Mouse (Mus musculus): ENCODE results near the gene 6430628N08Rik. TPM values are rescaled to one million over a fixed set of nuclear protein-coding genes. Genes with fewer than 3 reads are reported as not detected.

Gene 6430628N08Rik
- polyA plus RNA-seq, 1 experiment from 2014 or later = not detected

DNA sequence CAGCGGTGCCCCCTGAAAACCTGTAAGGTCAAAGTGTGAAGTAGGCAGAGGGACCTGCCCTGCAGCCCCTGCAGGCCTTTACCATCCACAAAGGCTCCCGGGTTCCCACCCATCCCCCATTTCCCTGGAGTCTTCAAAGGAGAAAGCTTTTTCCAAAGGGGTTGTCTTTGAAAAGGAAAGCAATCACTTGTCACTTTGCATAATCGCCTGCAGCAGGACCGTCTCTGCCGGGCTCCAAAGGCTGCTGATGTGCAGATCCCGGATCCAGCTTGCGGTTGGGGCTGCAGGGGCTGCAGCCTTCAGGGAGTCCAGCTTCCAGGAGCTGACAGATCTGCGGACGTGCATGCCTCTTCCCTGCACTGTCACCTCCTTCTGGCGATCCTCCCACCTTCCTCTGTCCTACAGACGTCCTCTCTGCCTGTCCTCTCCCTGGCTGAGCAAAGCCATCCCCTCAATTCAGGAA lies 12.2 kb upstream of the 6430628N08Rik start:
- H3K9me3 ChIP-seq (ENCODE audit: control insufficient read depth, low read length) = no peaks in the 10 kb centered on the region
- peak; percentile 75 for DNase-seq (ENCODE audit: low spot score)
- peaks cover 19% of the 10 kb centered on the region for H3K4me1 ChIP-seq (ENCODE audit: control insufficient read depth, insufficient read depth, low read length)
- WGBS = 2% methylated on average over 11 of the region's 11 CpGs
- peak overlapping the region; percentile 49 for H3K9ac ChIP-seq (ENCODE audit: low read length)
- H3K27me3 ChIP-seq (ENCODE audit: control insufficient read depth, insufficient read depth, low read length) = no peaks in the 10 kb centered on the region
- peak; percentile 60 for ATAC-seq (ENCODE audit: insufficient read depth, low FRiP score, low TSS enrichment)
- no peaks in the 10 kb centered on the region for H3K36me3 ChIP-seq (ENCODE audit: control insufficient read depth, insufficient read depth, low read length)
- H3K27ac ChIP-seq (ENCODE audit: low read depth, low read length) = peak overlapping the region; percentile 76
- peak overlapping the region; percentile 33 for H3K4me2 ChIP-seq (ENCODE audit: low read depth)
- no peak overlapping the region for H3K4me3 ChIP-seq (ENCODE audit: low read depth, low read length)

DNA sequence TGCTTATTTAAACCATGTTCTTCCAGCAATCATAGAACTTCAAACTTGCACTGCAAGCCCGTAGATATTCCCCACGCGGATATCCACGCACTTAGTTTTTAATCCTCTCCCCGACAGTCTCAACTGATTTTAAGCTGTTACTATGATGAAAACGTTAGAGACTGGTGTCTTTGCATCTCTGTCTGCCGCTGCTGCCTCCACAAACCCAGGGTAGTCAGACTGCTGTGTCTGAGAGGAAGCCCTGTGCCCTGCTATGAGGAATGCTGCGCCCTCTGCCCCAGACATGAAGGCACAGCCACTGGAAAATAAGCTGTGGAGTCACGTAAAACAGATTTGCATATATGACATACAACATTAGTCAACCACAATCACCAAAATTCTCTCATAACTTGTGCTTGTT lies 11.6 kb upstream of the 6430628N08Rik start:
- Histone ChIP-seq H3K36me3 (ENCODE audit: control insufficient read depth, insufficient read depth, low read length) (no peaks in the 10 kb centered on the region), H3K4me2 (ENCODE audit: low read depth) (peak overlapping the region; percentile 33; the same call in 1 of the 2 replicates), H3K27me3 (ENCODE audit: control insufficient read depth, insufficient read depth, low read length) (no peaks in the 10 kb centered on the region), H3K27ac (ENCODE audit: low read depth, low read length) (no peak overlapping the region), H3K4me1 (ENCODE audit: control insufficient read depth, insufficient read depth, low read length) (peaks cover 19% of the 10 kb centered on the region), H3K4me3 (ENCODE audit: low read depth, low read length) (no peak overlapping the region), H3K9me3 (ENCODE audit: control insufficient read depth, low read length) (no peaks in the 10 kb centered on the region), H3K9ac (ENCODE audit: low read length) (no peak overlapping the region)
- DNase-seq (ENCODE audit: low spot score) = no peak
- WGBS = 47% methylated on average over 9 of the region's 9 CpGs
- ATAC-seq (ENCODE audit: insufficient read depth, low FRiP score, low TSS enrichment) = no peak

DNA sequence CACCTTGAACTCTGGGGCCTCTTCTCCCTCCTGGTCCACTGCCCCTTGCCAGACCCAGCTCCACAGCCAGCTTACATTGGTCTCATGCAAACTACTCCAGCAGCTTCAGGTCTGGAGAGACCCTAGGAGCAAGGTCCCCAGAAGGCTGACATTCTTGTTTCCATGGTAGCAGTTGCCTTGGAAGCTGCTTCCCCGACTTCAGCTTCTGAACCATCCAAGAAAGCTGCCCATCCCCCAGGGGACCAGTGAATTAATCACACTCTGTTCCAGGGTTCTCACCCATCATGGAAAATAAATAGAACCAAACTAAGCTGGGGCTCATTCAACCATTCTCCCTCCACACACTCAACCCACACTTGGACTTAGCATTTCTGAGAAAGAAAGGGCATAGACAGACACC lies 9.3 kb upstream of the 6430628N08Rik start:
- Histone ChIP-seq H3K4me3 (ENCODE audit: low read depth, low read length) (no peak overlapping the region), H3K9ac (ENCODE audit: low read length) (no peak overlapping the region), H3K36me3 (ENCODE audit: control insufficient read depth, insufficient read depth, low read length) (no peaks in the 10 kb centered on the region), H3K9me3 (ENCODE audit: control insufficient read depth, low read length) (no peaks in the 10 kb centered on the region), H3K4me1 (ENCODE audit: control insufficient read depth, insufficient read depth, low read length) (peaks cover 19% of the 10 kb centered on the region), H3K27me3 (ENCODE audit: control insufficient read depth, insufficient read depth, low read length) (no peaks in the 10 kb centered on the region), H3K4me2 (ENCODE audit: low read depth) (no peak overlapping the region), H3K27ac (ENCODE audit: low read depth, low read length) (no peak overlapping the region)
- 6% methylated on average over 1 of the region's 1 CpGs for WGBS
- ATAC-seq (ENCODE audit: insufficient read depth, low FRiP score, low TSS enrichment) (peak; percentile 62), DNase-seq (ENCODE audit: low spot score) (peak; percentile 72)

DNA sequence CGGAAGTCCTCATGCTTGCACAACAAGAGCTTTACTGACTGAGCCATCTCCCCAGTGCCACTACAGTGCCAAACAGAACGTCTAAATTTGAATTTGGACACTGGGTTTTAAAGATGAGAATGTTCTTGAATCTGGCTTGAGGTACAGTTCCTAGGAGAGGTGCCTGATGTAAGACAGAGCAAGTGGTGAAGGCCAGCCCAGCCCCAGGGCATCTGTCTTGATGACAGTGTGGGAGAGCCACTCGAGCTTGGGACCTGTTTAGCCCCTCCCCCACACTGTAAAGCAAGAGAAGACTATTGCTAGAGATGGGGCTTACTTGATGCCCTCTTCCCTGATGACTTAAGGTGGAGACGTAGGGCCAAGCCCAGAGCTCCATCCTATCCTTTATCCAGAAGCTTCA lies 8.3 kb upstream of the 6430628N08Rik start:
- Histone ChIP-seq H3K9me3 (ENCODE audit: control insufficient read depth, low read length) (no peaks in the 10 kb centered on the region), H3K27ac (ENCODE audit: low read depth, low read length) (no peak overlapping the region), H3K27me3 (ENCODE audit: control insufficient read depth, insufficient read depth, low read length) (no peaks in the 10 kb centered on the region), H3K4me3 (ENCODE audit: low read depth, low read length) (no peak overlapping the region), H3K4me2 (ENCODE audit: low read depth) (no peak overlapping the region), H3K36me3 (ENCODE audit: control insufficient read depth, insufficient read depth, low read length) (no peaks in the 10 kb centered on the region), H3K4me1 (ENCODE audit: control insufficient read depth, insufficient read depth, low read length) (peaks cover 19% of the 10 kb centered on the region), H3K9ac (ENCODE audit: low read length) (no peak overlapping the region)
- 67% methylated on average over 4 of the region's 4 CpGs for WGBS
- DNase-seq (ENCODE audit: low spot score) (no peak), ATAC-seq (ENCODE audit: insufficient read depth, low FRiP score, low TSS enrichment) (no peak)

DNA sequence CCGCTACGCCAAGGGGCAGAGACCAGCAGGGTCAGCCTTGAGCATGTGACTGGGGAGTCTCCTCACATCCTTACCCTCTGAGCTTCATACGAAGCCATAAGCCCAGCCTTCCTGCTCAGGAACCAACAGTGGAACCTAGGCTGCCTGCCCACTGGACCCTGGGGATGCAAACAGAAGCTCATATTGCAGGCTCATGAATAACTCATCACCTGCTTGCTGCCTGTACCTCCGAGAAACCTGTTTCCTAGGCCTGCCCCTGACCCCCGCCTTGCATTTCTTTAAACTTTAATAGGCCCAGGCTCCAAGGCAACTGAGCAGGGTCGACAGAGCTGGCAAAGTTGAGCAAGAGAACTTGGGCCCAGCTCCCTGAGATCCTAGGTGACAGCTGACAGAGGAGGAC lies 6.4 kb upstream of the 6430628N08Rik start, which contains the start of gene Kncn:
Gene Kncn (plus strand): TSS at position 379 of the 400 bp plus-strand sequence.
- Histone ChIP-seq H3K27me3 (ENCODE audit: control insufficient read depth, insufficient read depth, low read length) (no peaks in the 10 kb centered on the region; the same call in 1 of the 2 replicates), H3K27ac (ENCODE audit: low read depth, low read length) (no peak within 1 kb of the TSS), H3K36me3 (ENCODE audit: control insufficient read depth, insufficient read depth, low read length) (no peaks in the 10 kb centered on the region), H3K4me3 (ENCODE audit: low read depth, low read length) (no peak within 1 kb of the TSS), H3K9me3 (ENCODE audit: control insufficient read depth, low read length) (no peaks in the 10 kb centered on the region), H3K4me2 (ENCODE audit: low read depth) (no peak within 1 kb of the TSS), H3K4me1 (ENCODE audit: control insufficient read depth, insufficient read depth, low read length) (peaks cover 6% of the 10 kb centered on the region; the same call in 1 of the 2 replicates), H3K9ac (ENCODE audit: low read length) (no peak within 1 kb of the TSS)
- no peak for ATAC-seq (ENCODE audit: insufficient read depth, low FRiP score, low TSS enrichment)
- no peak for DNase-seq (ENCODE audit: low spot score)
- 77% methylated on average over 6 of the region's 6 CpGs for WGBS

DNA sequence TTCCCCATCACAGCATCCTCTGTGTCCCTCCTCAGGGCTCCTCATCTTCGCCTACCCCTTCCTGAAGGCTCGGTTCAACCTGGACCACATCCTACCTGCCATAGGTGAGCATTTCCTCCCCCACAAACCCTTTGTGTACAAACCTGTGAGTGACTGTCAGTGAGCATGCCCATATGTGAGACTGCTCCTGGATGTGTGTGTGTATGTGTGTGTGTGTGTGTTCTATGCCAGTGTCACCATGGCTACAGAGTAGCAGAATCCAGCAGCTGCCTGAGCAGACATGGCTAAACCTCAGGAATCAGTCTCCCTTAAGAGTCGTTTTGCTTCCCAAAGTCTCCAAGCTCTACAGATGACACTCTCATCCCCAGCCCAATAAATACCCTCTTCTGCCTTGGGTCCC lies 4.6 kb upstream of the 6430628N08Rik start:
- ATAC-seq (ENCODE audit: insufficient read depth, low FRiP score, low TSS enrichment) (no peak), DNase-seq (ENCODE audit: low spot score) (no peak)
- 82% methylated on average over 3 of the region's 3 CpGs for WGBS
- Histone ChIP-seq H3K4me2 (ENCODE audit: low read depth) (no peak overlapping the region), H3K36me3 (ENCODE audit: control insufficient read depth, insufficient read depth, low read length) (no peaks in the 10 kb centered on the region), H3K9me3 (ENCODE audit: control insufficient read depth, low read length) (no peaks in the 10 kb centered on the region), H3K27ac (ENCODE audit: low read depth, low read length) (no peak overlapping the region), H3K27me3 (ENCODE audit: control insufficient read depth, insufficient read depth, low read length) (peaks cover 5% of the 10 kb centered on the region; the same call in 1 of the 2 replicates), H3K9ac (ENCODE audit: low read length) (no peak overlapping the region), H3K4me3 (ENCODE audit: low read depth, low read length) (no peak overlapping the region), H3K4me1 (ENCODE audit: control insufficient read depth, insufficient read depth, low read length) (peaks cover 7% of the 10 kb centered on the region)

DNA sequence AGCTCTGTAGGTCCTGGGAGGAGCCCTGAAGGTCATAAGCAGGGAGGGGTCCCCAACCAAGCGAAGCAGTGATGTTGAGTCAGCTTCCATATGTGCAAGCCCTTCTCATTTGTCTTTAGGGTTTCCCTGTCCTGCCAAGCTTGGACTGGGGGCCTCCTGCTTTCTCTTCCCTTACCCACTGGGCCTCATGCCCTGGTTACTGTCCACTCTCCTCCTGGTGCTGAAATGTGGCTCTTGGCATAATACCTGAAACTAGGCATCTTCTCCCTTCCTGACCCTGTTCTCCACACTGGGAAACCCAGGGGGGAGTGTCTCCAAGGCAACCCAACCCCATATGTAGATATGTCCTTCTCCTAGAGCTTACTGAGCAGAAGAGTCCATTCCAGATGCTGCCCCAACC lies 3.6 kb upstream of the 6430628N08Rik start:
- Histone ChIP-seq H3K27ac (ENCODE audit: low read depth, low read length) (no peak overlapping the region), H3K4me3 (ENCODE audit: low read depth, low read length) (no peak overlapping the region), H3K27me3 (ENCODE audit: control insufficient read depth, insufficient read depth, low read length) (peaks cover 14% of the 10 kb centered on the region), H3K9me3 (ENCODE audit: control insufficient read depth, low read length) (no peaks in the 10 kb centered on the region), H3K9ac (ENCODE audit: low read length) (no peak overlapping the region), H3K36me3 (ENCODE audit: control insufficient read depth, insufficient read depth, low read length) (no peaks in the 10 kb centered on the region), H3K4me2 (ENCODE audit: low read depth) (no peak overlapping the region), H3K4me1 (ENCODE audit: control insufficient read depth, insufficient read depth, low read length) (peaks cover 4% of the 10 kb centered on the region)
- ATAC-seq (ENCODE audit: insufficient read depth, low FRiP score, low TSS enrichment) = no peak
- 53% methylated on average over 1 of the region's 1 CpGs for WGBS
- DNase-seq (ENCODE audit: low spot score) = no peak

DNA sequence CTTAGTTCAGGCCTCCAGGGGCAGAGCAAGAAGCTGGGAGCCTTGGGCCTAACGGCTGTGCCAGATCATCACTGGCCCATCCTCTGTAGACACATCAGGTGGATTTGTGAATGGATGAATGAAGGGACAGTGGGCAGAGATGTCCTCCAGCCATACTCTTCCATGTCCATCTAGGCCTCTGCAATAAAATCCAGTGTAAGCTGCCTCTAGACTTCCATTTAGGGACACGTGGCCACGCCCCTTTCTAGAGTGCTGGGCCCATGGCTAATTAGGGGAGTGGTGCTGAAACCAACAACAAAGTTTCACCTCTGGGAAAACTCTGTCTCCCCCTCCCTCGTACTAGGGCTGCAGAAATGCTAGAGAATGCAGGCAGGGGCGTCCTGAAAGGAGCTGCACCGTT lies 399 bp upstream of the 6430628N08Rik start:
- H3K27ac ChIP-seq (ENCODE audit: low read depth, low read length) = no peak overlapping the region
- no peak for DNase-seq (ENCODE audit: low spot score)
- H3K36me3 ChIP-seq (ENCODE audit: control insufficient read depth, insufficient read depth, low read length) = no peaks in the 10 kb centered on the region
- peaks cover 15% of the 10 kb centered on the region for H3K27me3 ChIP-seq (ENCODE audit: control insufficient read depth, insufficient read depth, low read length)
- H3K9ac ChIP-seq (ENCODE audit: low read length) = no peak overlapping the region
- peak overlapping the region; percentile 18 for H3K4me3 ChIP-seq (ENCODE audit: low read depth, low read length)
- peaks cover 4% of the 10 kb centered on the region; the same call in 1 of the 2 replicates for H3K4me1 ChIP-seq (ENCODE audit: control insufficient read depth, insufficient read depth, low read length)
- no peak for ATAC-seq (ENCODE audit: insufficient read depth, low FRiP score, low TSS enrichment)
- H3K4me2 ChIP-seq (ENCODE audit: low read depth) = peak overlapping the region; percentile 51
- H3K9me3 ChIP-seq (ENCODE audit: control insufficient read depth, low read length) = no peaks in the 10 kb centered on the region
- whole genome bisulfite sequencing = 7% methylated on average over 6 of the region's 6 CpGs

DNA sequence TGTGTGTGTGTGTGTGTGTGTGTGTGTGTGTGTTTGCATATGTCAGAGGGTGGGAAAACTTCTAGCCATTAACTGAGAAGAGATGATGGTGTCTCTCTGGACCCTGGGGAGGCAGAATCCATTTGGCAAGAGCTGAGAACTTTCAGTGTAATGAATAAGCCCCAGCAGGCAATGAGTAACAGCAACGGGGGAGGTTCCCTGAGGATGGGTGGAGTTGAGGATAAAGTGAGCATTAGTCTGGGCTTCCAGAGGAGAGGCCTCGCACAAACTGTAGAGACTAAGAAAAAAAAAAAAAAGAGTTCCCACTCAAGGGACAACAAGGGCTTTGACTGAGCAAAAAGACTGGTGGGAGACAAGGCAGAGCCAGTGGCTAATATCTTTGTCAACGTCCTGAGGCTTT lies 3.8 kb downstream of the 6430628N08Rik start:
- DNase-seq (ENCODE audit: low spot score) (no peak), ATAC-seq (ENCODE audit: insufficient read depth, low FRiP score, low TSS enrichment) (no peak)
- no peaks in the 10 kb centered on the region for H3K36me3 ChIP-seq (ENCODE audit: control insufficient read depth, insufficient read depth, low read length)
- no peak overlapping the region for H3K27ac ChIP-seq (ENCODE audit: low read depth, low read length)
- H3K4me1 ChIP-seq (ENCODE audit: control insufficient read depth, insufficient read depth, low read length) = peaks cover 11% of the 10 kb centered on the region
- no peak overlapping the region for H3K4me2 ChIP-seq (ENCODE audit: low read depth)
- no peak overlapping the region for H3K9ac ChIP-seq (ENCODE audit: low read length)
- no peak overlapping the region for H3K4me3 ChIP-seq (ENCODE audit: low read depth, low read length)
- peaks cover 43% of the 10 kb centered on the region for H3K27me3 ChIP-seq (ENCODE audit: control insufficient read depth, insufficient read depth, low read length)
- WGBS = 21% methylated on average over 3 of the region's 3 CpGs
- H3K9me3 ChIP-seq (ENCODE audit: control insufficient read depth, low read length) = no peaks in the 10 kb centered on the region

Data from neural tube, embryonic 11.5 days (tissue).